Mouse (Mus musculus) cerebellum, postnatal 25 days (tissue): Measurements from ENCODE around the gene Gpi1.
A peak's percentile ranks its signal among the peaks of the same experiment; 100 is the strongest.
"Not testable (repeated sequence)": the region's sequence is repeated elsewhere in the genome, so short reads cannot be mapped to it uniquely, and the experiment has no call there.

ENCODE experiments used
- DNase-seq, 2 experiments: peaks; one replicate each; pipeline ENCODE4 v3.0.0; 2021; ENCODE audit warnings: mixed read lengths in 2 of 2

The Gpi1 gene

GRCm38 (mm10) chr7:34176241-34176640 lies 53.9 kb downstream of the Gpi1 start:
- DNase-seq = not testable (repeated sequence)

- no peak for DNase-seq
Measured at GRCm38 (mm10) chr7:34172251-34172650, 57.9 kb downstream of the Gpi1 start.

GRCm38 (mm10) chr7:34169454-34169853 lies 60.7 kb downstream of the Gpi1 start, which contains the start of gene Uba2:
Uba2 (minus strand) TSS chr7:34169599.
- DNase-seq = no peak

DNA sequence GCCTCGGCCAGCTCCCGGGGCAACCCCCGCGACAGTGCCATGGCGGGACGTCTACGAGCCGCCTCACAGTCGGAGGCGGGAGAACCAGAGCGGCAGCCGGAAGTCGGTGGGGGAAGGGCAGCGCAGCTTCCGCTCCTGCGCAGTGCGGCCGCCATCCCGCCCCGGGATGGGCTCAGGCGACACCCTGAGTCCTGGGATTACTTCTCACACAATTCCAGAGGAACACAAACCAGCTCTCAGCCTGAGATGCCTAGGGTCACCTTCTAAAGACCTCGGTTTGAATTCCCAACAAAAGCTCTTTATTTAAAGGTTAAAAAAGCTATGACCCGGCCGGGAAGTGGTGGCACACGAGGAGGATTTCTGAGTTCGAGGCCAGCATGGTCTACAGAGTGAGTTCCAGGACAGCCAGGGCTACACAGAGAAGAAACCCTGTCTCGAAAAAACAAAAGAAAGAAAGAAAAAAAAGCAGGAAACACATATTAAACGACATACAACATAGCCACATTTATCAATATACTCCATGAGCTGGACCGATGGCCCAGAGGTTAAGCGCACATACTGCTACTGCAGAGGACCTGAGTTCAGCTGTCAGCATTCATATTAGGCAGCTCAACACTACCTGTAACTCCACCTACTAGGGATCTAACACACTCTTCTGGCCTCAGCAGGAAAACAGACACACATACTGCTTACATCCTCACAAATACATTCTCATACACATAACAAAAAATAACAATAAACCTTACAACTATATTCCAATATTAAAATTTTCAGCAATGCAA lies 61.5 kb downstream of the Gpi1 start:
- peak; percentile 96 to 97 for DNase-seq

GRCm38 (mm10) chr7:34167766-34168469 lies 62.2 kb downstream of the Gpi1 start:
- no peak for DNase-seq

DNA sequence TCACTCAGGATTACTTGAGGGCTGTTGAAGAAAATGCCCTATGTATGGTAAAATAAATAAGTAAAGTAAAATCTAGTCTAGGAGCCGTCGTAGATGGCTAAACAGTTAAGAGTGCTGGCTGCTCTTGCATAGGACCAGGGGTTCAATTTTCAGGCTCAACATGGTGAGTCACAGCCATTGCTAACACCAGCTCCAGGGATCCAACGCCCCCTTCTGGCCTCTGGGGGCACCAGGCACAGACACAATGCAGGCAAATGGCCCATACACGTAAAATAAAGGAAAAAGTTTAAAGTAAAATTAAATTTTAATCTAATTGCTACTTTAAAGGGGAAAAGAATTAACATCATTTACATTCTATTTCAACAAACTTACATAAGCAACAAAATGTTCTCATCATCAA lies 63.3 kb downstream of the Gpi1 start:
- DNase-seq = peak in 1 of 2 experiments; percentile 41

DNA sequence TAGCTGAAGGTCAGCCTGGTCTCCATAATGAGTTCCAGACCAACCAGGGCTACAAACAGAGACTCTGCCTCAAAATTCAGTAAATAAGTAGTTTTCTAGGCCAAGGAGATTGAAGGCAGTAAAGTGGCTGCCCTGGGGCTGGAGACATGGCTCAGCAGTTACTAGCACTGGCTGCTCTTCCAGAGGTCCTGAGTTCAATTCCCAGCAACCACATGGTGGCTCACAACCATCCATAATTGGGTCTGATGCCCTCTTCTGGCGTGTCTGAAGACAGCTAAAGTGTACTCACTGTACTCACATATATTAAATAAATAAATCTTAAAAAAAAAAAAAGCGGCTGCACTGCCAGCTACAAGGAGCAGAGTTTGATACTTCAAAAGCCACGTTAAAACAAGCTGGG lies 64.1 kb downstream of the Gpi1 start:
- DNase-seq = no peak

- no peak for DNase-seq
Measured at GRCm38 (mm10) chr7:34164671-34165070, 65.5 kb downstream of the Gpi1 start.

DNA sequence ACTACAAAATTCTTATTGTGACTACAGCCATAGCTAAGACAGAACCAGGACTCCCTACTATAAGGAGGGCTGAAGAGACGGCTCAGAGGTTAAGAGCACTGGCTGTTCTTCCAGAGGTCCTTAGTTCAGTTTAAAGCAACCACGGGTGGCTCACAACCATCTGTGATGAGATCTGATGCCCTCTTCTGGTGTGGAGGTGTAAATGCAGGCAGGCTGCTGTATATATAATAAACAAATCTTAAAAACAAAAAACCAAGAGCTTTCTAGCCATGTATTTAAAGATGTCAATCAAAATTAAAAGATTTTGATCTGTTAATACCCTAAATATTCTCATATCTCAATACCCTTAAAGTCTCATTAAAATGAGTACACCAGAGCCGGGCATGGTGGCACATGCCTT lies 71.0 kb downstream of the Gpi1 start:
- no peak for DNase-seq

GRCm38 (mm10) chr7:34157994-34158393 lies 72.1 kb downstream of the Gpi1 start:
- no peak for DNase-seq
